Mouse (Mus musculus) urinary bladder, adult 2 months (tissue): Measurements from ENCODE around the gene Rtl10. TPM values are rescaled to one million over a fixed set of nuclear protein-coding genes. Genes with fewer than 3 reads are reported as not detected.
"Not testable (repeated sequence)": the region's sequence is repeated elsewhere in the genome, so short reads cannot be mapped to it uniquely, and the experiment has no call there.

Source experiments
- DNase-seq: peaks from one replicate; pipeline ENCODE4 v3.0.0; 2022; ENCODE audit warnings: low spot score
- polyA plus RNA-seq: library from polyadenylated mRNA; depleted of rRNA; stranded (reverse); fragments of >200 nt; gene quantifications from 2 replicates; pipeline ENCODE4 v1.2.3, GENCODE M21; 2012

The Rtl10 gene
- polyA plus RNA-seq, 1 experiment = 4.4 TPM

- DNase-seq = no peak
These were observed 16.3 kb upstream of the Rtl10 start for GRCm38 (mm10) chr16:18482431-18482830.

- no peak for DNase-seq
These were observed 14.9 kb upstream of the Rtl10 start for GRCm38 (mm10) chr16:18483839-18484238.

DNA sequence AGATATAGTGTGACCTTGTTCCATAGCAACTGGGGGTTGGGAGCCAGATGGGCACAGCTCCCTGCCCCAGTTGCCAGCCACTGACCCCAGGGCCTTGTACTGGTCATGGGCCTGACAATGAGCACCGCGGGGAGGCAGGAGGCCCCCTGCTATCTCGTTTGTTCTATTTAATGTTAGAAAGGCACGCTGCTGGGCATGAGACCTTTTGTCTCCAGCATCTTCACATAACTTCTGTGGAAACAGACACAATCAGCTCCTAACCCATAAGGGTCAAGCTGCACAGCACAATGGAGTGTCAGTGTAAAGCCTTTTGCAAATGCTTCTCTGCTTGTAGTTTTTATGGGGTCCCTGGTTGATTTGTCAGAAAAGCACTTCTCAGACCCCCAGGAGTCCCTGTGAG, 14.3 kb upstream of the Rtl10 start:
- no peak for DNase-seq

DNA sequence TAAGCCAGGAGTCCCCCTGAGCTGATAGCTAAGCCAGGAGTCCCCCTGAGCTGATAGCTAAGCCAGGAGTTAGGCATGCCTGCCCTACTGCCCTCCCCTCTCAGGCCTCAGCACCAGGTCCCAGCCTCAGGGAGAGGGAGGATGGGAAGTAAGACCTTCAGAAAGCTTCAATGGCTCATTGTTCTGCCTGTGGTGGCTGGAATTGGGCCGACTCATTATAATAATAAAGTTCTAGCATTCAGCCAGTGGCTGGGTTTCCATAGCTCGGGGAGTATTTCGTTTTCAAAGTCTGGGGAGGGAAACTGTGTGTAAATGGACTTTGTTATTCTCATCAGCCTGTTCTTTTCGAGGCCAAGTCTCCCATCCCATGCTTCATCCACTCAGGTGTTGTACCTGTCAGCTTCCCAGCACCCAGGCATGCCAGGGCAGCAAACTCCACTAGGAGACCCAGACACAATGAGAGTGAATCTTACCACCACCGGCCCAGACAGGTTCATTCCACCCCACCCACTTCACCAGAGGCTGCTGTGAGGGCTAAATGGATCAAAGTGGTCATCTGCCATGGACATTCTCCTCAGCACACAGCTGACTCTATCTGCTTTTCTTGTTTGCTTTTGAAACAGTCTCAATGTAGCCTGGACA, 13.8 kb upstream of the Rtl10 start:
- DNase-seq = no peak

DNA sequence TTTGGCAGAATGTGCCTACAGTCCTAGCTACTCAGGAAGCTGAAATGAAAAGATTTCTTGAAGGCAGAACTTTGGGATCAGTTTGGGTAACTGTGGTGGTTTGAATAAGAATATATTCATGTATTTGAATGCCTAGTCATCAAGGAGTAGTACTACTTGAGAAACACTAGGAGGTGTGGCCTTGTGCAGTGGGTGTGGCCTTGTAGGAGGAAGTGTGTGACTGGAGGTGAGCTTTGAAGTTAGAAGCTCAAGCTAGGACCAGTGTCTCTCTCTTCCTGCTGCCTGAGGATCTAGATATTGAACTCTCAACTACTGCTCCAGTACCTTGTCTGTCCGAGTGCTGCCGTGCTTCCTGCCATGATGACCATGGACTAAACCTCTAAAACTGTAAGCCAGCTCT, 12.6 kb upstream of the Rtl10 start:
- no peak for DNase-seq

DNA sequence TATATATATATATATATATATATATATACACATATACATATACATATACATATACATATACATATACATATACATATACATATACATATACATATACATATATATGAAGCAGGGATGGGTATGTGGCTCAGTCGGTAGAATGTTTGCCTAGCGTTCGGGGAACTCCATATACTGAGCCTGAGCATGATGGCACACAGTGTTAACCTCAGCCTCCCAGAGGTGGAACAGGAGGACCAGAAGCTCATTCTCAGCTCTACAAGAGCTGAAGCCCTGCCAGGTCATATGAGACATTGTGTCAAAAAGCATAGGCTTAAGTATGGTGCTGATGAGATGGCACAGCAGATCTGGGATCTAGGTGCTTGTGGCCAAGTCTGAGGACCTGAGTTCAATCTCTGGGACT, 8.4 kb upstream of the Rtl10 start:
- DNase-seq = no peak

DNA sequence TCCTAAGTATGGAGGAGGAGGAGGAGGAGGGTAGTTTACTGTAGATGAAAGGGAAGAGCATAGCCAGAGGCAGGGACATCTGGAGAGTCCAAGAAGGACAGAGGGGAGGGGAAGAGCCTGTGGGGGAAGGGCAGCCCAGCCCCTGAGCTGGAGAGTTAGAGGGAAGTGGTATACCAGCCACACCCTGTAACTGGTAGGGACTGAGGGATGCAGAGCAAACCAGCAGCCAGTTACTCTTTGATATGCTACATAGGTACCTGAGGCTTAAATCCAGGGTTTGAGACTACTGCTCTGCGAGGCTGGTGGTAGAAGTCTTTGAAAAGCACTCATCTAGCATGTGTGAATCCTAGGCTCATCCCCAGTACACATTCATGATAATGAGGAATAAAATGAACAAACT, 7.8 kb upstream of the Rtl10 start:
- DNase-seq = no peak

DNA sequence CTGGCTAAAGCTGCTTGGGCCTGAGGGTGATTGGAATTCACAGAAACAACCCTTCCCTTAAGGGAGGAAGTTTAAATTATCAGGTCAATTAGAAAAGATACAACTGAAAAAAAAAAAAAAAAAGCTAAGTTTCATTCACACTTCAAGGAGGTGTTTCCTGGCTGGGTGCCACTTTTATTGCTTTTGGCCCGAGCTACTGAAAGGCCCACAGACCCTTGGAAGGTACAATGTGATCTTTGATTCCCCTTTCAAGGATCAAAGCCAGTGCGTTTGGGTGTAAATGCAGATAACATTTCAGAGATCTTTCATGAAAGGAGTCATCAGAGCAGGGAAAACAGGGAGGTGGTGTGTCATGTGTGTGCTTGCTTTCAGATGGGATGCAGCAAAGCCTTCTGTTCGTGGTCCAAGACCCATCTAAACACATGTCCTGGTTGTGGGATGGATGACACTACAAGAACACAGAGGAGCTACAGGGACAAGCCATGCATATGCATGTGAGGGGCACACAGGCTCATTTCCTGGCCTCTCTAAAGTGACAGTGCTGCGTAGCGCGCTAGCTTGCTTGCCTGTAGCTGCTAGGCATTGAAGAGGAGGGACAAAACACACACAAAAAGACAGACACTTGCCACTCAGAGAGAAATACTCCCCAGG, 711 bp upstream of the Rtl10 start:
- no peak for DNase-seq

DNA sequence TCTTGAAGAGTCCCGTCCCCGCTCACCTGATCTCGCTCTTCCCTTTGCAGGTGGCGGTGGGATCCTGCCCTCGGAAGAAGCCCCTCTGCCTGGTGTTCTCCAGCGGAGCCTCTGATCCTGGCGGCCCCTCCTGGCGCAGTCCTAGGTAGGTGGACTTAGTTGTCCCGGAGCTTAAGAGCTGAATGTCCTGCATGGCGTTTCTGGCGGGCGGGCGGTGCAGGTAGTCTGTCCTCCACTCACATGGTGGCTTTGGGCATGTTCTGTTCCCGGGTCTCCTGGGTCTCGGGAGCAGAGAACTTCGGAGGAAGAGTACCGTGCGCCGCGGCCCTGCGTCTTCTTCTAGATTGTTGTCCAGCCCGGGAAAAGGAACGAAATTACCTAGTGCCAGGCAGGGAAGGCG, 295 bp downstream of the Rtl10 start:
- no peak for DNase-seq

GRCm38 (mm10) chr16:18501531-18501930, 2.8 kb downstream of the Rtl10 start:
- DNase-seq = no peak

GRCm38 (mm10) chr16:18503566-18504342, 5.1 kb downstream of the Rtl10 start:
- no peak for DNase-seq

- DNase-seq = no peak
These were observed 8.0 kb downstream of the Rtl10 start for GRCm38 (mm10) chr16:18506524-18507199.

GRCm38 (mm10) chr16:18507200-18507549, 8.5 kb downstream of the Rtl10 start:
- DNase-seq = no peak

DNA sequence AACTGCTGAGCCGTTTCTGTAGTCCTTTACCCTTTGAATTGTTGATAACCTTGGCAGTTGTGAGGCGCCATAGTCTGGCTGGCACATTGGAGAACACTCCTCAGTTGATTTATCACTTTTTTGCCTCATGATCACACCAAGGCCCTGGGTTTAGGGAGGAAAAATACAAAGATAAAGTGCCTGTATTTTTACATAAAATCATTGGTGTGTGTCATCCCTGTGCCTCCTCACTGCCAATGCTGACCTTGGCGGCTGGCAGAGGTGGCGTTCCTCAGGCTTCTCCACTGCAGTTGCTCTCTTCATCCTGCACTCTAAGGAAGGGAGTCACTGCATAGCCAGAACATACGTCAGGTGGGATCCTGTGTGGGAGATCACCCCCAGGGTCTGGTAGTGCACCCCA, 13.0 kb downstream of the Rtl10 start:
- DNase-seq = no peak

DNA sequence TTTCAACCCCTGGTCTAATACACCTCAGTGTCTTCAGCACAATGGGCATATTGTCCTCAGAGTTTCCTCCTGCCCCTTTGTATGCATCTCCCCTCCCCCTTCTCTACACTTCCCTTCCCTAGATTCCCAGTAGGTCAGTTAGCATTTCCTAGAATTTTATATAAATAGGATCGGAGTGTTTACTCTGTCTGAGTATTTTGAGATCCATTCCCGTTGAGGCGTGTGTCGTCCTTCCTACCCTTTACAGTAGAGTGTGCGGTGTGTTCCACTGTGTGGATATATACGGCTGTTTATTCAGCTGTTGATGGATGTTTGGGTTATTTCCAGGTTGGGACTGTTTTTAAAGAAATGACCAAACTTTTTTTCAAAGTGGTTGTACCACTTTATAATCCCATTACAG, 14.8 kb downstream of the Rtl10 start:
- DNase-seq = no peak

GRCm38 (mm10) chr16:18518091-18518490, 19.4 kb downstream of the Rtl10 start:
- DNase-seq = no peak

- DNase-seq = no peak
These were observed 25.0 kb downstream of the Rtl10 start for GRCm38 (mm10) chr16:18523563-18524245.

DNA sequence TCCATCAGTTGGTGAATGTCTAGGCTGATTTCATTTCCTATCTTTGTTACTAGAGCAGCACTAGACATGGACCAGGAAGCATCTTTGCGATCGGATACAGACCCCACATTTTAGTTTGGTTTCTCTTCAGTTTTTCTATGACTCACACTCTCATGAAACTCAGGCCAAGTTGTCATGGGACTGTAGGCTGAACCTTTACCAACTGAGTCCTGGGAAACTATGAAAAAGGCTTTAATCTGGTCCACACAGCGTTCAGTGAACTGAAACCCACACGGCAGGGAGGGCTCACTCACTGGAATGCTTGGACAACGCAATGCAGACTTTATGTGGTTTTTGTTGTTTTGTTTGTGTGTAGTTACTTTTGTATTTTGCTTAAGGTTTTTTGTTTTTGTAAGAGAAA, 30.0 kb downstream of the Rtl10 start:
- DNase-seq = no peak

GRCm38 (mm10) chr16:18533061-18533460, 34.4 kb downstream of the Rtl10 start:
- DNase-seq = not testable (repeated sequence)

DNA sequence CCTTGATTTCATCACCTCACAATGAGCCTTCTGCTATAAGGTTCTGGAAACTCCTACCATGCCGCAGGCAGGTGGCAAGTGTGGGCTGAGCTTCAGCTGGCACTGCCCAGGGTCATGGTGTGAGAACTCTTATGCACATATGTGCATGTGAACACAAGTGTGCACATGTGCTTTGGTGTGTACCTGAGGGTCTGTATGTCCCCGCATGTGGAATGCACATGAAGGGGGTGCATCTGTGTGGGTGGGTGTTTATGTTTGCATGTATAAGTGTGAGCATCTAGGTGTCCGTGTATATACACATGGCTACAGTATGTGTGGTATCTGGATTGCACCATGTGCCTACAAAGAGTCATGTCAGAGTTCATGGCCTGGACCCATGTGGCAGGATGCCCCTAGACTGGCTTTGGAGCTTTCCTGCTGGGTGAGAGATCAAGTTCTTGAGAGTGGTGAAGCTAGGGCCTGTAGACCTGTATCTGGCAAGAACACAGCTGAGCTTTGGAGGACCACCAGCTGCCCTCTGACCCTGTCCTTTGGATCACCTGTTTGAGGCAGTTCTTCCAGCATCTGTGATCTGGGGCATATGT, 38.8 kb downstream of the Rtl10 start:
- no peak for DNase-seq

DNA sequence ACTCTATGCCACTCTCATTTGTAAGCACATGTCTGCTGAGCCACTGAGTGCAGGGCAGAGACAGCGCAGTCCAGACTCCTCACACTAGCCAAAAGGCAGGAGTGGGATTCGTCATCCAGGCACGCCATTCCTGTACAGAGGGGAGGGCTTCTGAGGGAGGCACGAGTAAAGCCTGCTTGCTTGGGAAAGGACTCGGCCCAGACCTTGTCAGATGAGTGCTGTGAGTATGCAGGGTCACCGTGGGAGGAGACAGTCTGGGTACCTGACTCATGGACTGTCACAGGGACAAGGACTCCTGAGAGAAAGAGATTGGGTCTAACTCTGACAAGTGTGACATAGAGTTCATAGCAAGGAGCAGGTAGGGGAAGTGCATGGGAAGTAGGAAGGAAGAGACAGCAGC, 40.6 kb downstream of the Rtl10 start:
- DNase-seq = no peak
